Mouse (Mus musculus): ENCODE data around the gene Abr.

The Abr gene

DNA sequence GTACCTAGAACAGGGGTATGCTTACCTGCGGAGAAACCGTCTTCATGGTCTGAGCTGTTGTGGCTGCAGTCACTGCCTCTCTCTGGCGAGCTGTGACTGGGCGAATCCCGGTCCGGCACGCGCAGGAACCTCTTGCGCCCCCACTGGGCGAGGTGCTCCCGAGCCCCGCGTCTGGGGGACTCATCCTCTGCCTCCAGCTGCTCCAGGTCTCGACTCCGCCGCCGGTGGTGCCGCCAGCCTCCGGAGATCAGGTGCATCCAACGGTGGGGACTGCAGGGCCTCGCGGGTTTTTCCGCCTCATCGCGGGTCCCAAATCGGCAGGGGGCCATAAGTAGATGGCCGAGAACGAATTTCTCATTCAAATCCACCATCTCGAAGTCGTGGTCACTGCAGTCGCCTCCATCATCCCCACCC lies at the start of gene Abr:
Abr (minus strand) TSS at position 163 of the 414 bp plus-strand sequence.
- peak in 1 of 2 experiments; percentile 19 for DNase-seq (ENCODE audit: low read depth in 1 of 2, low spot score in 2 of 2)

- no peak for DNase-seq (ENCODE audit: low read depth in 1 of 2, low spot score in 2 of 2)
Observed at GRCm38 (mm10) chr11:76667807-76668206, 45.7 kb upstream of the Abr start.

- no peak for DNase-seq (ENCODE audit: low read depth in 1 of 2, low spot score in 2 of 2)
Observed at GRCm38 (mm10) chr11:76666002-76666649, 44.0 kb upstream of the Abr start.

DNA sequence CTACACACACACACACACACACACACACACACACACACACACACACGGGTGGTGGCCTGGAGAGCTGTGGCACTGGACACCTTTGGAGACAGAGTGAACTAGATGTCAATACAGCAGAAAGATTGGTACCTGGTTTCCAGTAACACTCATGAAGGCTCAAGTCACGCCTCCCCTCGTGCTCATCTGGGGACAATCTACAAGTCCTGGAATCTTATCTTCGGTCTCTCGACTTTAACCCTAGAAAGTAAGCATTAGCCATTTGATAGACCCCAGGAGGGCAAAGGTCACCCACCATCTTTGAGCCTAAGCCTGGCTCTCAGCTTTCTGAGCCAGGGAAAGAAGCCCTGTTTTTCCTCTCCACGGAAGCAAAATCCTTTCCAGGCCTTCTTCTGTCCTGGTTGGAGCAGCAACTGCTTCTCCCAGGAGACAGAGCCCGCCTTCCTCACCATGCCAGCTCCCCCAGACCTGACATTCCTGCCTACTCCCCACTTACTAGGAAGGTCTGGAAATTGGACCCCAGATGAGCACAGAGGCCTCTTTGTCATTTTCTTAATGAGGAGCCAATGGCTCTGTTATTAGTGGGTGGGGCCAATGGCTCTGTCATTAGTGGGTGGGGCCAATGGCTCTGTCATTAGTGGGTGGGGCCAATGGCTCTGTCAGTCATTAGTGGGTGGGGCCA lies 39.8 kb upstream of the Abr start:
- no peak for DNase-seq (ENCODE audit: low read depth in 1 of 2, low spot score in 2 of 2)

DNA sequence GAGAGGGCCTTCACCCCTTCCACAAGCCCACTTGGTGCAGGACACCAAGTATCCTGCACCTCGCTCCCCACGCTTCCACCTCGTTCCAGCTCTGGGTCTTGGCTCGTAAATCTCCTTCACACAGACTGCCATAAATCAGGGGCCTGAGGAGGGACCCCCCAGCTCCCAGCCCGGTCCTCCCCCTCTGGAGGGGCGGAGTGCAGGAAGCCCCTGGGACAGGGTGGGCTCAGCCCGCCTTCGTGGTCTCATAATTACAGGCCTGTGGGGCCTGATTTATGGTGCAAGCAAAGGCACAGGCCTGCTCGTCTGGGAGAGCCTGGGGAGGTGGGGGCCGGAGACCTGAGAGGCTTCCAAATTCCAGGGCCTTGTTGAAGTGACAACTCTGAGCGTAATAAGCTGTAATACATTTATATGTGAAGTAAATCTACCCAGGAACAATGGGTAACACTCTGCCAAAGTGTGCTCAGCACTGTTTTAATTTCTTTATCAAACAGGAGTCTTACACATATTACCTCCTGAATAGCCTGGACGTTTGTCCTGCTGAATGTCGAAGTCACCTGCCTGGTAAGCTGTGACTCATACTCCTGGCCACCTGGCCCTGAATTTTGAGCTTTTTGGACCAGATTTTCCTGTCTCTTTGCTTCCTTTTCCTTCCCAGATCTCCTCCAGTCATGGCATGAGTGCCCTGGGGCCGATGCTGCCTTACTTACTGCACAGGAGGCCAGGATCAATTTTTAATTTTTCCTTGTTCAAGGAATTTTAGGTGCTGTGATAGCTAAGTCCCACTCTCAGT lies 37.2 kb upstream of the Abr start:
- DNase-seq (ENCODE audit: low read depth in 1 of 2, low spot score in 2 of 2) = no peak

DNA sequence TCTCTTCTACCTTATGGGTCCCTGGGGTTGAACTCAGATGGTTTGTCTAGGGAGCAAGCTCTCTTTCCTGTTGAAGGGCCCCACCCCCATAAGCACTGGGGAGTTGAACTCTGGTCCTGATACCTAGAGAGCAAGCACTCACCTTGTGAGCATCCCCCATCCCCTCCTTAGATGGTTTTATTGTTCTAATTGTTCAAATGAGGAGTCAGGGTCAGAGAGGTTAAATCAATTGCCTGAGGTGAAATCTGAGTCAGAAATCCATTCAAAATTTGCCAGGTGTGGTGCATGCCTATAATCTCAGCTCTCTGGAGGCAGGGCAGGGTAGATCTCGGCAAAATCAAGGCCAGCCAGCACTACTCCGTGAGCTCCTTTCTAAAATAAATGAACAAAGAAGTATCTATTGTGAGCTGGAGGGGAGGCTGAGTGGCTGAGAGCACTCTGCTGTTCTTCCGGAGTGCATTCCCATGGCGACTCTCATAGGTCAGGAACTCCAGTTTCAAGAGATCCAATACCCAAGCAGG lies 35.4 kb upstream of the Abr start:
- no peak for DNase-seq (ENCODE audit: low read depth in 1 of 2, low spot score in 2 of 2)

GRCm38 (mm10) chr11:76655106-76655505 lies 33.0 kb upstream of the Abr start:
- DNase-seq (ENCODE audit: low read depth in 1 of 2, low spot score in 2 of 2) = no peak

DNA sequence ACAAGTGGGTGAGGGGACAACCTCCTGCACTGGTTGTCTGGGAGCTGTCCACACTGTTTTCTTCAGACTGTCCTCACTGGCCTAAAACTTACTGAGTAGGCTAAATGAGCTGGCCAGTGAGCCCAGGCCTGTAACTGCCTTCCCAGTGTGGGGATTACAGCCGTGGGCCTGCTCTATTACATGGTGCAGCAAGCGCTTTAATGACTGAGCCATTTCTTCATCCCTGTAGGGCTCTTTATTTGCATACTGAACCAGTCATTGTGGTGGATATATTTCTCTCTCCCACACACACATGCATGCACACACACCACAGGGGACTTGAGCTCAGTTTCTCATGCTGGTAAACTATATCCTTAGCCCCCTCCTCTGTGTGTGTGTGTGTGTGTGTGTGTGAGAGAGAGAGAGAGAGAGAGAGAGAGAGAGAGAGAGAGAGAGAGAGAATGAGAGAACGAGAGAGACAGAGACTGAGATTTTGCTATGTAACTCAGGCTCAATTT lies 30.8 kb upstream of the Abr start:
- no peak for DNase-seq (ENCODE audit: low read depth in 1 of 2, low spot score in 2 of 2)

GRCm38 (mm10) chr11:76650862-76651560 lies 28.9 kb upstream of the Abr start:
- no peak for DNase-seq (ENCODE audit: low read depth in 1 of 2, low spot score in 2 of 2)

DNA sequence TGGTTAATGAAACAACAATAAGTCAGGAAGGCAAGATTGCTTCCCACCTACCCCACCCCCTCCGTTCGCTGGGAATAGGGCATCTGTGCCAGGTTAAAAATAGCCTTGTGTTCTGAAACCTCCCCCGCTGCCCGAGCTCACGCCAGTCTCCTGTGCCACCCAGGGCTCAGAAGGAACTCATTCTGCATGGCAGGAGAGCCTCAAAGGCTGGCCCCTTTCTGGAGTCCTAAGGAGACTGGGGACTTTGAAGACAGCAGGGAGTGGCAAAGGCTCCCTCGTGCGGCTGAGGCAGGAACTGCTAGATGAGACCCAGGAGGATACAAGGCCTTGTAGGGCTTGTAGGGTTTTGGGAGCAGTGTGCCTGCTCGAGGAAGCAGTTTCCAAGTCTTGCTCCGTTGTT lies 25.4 kb upstream of the Abr start:
- DNase-seq (ENCODE audit: low read depth in 1 of 2, low spot score in 2 of 2) = peak in 1 of 2 experiments; percentile 62

GRCm38 (mm10) chr11:76647062-76647461 lies 24.9 kb upstream of the Abr start:
- DNase-seq (ENCODE audit: low read depth in 1 of 2, low spot score in 2 of 2) = no peak

- DNase-seq (ENCODE audit: low read depth in 1 of 2, low spot score in 2 of 2) = peak in 1 of 2 experiments; percentile 79
Observed at GRCm38 (mm10) chr11:76645955-76646354, 23.8 kb upstream of the Abr start.

DNA sequence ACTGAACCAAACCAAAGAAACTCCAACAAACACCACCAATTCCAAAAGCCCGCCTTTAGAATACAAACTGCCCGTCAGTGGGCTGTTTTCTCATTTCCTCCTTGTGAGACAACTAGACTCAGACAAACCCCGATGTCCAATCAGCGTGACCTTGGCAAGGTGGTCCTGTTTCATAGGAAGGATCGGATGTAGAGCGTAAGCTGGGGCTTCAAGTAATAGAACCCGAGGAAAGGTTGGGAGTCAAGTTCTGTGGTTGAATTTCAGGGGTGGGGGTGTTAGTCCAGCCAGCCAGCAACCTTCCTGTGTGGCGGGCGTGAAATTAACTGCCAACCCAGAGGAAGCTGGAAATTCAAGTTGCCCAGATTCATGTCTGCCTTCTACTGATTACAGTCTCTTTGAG lies 22.9 kb upstream of the Abr start:
- DNase-seq (ENCODE audit: low read depth in 1 of 2, low spot score in 2 of 2) = no peak

DNA sequence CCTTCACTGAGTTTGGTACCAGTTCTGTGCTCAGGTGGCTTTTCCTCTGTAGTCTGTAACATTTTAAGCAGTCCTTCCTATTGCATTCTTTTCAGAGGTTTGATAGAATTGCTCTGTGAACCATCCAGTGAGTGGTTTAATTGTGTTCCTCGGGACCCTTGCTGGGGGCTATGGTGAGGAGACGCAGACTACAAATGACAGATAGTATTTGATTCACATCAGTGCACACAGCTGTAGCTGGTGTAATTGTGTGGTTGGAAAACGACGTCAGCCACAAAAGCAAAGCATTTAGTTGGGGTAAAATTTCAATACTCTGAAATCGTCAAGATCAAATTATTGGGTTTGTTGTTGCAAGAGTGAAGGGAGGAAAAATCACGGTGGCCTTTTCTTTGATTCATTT lies 22.1 kb upstream of the Abr start:
- DNase-seq (ENCODE audit: low read depth in 1 of 2, low spot score in 2 of 2) = no peak

DNA sequence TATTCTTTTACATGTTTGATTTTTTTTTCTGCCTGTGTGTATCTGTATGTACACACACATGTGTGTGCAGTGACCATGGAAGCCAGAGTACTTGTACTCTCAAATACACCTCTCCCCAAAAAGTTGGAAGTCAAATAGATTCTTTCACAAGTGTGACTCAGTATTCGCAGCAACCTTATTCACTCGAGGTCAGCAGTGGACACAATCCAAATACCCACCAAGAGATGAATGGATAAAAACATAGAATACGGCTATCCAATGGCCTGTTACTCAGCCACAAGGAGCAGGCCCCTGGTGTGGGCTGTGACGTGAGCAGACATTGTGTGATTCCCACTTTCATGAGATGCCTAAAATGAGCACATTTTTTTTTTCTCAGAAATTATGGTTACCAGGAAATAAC lies 18.1 kb upstream of the Abr start:
- no peak for DNase-seq (ENCODE audit: low read depth in 1 of 2, low spot score in 2 of 2)

DNA sequence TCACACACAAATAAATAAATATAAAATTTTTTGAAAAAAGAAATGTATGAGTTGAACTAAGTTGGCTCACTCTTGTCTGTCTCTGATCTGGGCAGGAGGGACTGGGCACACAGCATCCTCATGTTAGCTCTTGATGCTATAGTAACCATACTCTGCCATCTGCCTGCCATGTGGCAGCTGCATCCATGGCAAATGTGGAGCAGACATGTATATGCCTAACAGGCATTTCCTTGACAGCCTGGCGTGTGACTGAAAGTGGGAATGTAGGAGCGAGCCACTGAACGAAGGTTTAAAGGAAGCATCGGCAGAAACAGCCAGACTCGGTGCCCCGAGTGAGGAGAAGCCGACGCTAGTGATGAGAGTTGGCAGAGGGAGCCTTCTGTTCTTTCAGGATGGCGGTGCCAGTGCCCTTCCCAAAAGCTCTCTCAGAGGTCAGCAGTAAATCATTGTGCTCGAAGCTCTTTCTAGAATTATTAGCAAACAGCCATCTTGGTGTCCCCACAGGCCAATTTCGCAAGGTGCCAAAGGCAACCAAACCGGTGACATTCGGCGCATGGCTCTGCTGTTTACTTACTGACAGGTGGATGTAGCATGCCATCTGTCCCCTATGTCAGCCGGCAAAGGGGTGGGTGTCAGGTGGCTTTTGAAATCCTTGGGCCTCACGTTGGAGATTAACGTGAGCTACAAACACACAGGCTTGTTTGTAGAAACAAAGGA lies 17.3 kb upstream of the Abr start:
- no peak for DNase-seq (ENCODE audit: low read depth in 1 of 2, low spot score in 2 of 2)

- DNase-seq (ENCODE audit: low read depth in 1 of 2, low spot score in 2 of 2) = no peak
Observed at GRCm38 (mm10) chr11:76630487-76630886, 8.4 kb upstream of the Abr start.

DNA sequence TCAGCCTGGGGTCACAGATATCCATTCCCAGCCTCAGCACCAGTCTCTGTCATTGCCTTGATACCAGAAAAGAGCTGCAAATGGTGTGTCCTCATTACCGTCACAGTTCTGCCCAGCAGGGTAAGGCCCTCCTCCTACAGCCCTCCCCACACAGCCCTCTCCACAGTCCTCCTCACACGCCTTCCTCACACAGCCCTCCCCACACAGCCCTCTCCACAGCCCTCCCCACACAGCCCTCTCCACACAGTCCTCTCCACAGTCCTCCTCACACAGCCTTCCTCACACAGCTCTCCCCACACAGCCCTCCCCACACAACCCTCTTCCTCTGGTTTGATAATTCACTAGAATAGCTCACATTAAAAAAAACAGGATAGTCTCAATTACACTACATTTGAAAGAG lies 7.9 kb upstream of the Abr start:
- DNase-seq (ENCODE audit: low read depth in 1 of 2, low spot score in 2 of 2) = no peak

DNA sequence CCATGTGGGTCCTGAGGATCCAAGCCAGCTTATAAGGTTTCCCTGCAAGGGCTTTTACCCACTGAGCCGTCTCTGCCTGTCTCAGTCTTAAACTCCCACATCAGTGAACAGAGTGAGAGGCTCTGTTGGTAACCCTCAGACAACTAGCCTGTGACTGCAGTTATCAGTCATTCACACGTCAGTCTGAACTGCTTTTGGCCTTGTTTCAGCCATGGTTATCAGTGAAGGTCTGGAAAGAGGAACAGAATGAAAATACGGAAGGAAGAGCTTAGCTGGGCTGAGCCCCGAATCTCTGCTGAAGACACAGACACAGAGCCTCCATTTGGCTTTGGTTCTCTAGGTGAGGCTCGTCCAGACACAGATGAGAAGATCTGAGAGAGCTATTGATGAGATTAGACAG lies 6.5 kb upstream of the Abr start:
- DNase-seq (ENCODE audit: low read depth in 1 of 2, low spot score in 2 of 2) = peak in 1 of 2 experiments; percentile 8

DNA sequence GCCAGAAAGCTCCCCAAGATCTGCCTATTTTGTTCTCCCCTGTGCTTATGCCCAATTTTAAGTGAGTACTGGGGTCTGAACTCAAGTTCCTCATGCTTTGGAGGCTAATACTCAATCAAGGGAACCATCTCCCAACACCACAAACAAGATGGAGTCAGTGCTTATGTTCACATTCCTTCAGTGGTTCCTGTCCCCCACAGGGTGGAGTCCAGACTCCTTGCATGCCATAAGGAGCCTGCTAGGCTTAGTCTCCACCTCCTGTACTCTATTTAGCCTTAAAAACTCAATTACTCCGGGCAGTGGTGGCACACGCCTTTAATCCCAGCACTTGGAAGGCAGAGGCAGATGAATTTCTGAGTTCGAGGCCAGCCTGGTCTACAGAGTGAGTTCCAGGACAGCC lies 2.8 kb upstream of the Abr start:
- DNase-seq (ENCODE audit: low read depth in 1 of 2, low spot score in 2 of 2) = no peak
